Mouse (Mus musculus) lung, postnatal 25 days (tissue): Measurements from ENCODE around the gene Hacl1.

Source experiments
- DNase-seq: peaks from one replicate; pipeline ENCODE4 v3.0.0; 2022; ENCODE audit warnings: low spot score

Hacl1 gene

DNA sequence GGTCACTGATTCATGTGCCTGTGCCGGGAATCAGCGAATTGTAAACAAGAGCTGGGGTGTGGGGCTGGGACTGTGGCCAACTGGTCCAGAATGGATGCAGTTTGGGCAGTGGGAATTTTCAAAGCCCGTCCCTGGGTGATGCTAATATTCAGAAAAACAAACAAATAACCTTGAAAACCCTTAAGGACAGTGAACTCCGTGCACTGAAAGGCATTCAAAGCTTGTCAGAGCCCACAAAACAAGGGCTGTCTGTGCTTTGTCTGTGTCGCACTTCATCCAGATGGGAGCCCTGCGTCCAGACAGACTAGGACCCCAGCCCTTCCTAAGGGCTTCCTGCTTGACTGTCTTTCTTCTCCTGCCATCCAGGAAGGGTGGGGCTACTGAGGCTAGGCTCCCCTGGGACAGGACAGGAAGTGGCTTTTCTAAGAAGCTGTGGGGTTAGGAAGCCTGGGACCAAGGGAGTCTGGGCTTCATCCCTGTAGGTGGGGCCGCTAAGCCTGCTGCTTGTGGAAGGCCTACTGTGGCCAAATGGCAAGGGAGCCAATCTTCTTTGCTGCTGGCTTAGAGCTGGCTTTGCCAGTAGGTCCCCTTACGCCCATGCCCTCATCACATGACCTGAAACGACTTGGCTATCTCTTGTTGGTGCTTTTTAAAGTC lies 21.6 kb upstream of the Hacl1 start:
- peak; percentile 79 for DNase-seq

DNA sequence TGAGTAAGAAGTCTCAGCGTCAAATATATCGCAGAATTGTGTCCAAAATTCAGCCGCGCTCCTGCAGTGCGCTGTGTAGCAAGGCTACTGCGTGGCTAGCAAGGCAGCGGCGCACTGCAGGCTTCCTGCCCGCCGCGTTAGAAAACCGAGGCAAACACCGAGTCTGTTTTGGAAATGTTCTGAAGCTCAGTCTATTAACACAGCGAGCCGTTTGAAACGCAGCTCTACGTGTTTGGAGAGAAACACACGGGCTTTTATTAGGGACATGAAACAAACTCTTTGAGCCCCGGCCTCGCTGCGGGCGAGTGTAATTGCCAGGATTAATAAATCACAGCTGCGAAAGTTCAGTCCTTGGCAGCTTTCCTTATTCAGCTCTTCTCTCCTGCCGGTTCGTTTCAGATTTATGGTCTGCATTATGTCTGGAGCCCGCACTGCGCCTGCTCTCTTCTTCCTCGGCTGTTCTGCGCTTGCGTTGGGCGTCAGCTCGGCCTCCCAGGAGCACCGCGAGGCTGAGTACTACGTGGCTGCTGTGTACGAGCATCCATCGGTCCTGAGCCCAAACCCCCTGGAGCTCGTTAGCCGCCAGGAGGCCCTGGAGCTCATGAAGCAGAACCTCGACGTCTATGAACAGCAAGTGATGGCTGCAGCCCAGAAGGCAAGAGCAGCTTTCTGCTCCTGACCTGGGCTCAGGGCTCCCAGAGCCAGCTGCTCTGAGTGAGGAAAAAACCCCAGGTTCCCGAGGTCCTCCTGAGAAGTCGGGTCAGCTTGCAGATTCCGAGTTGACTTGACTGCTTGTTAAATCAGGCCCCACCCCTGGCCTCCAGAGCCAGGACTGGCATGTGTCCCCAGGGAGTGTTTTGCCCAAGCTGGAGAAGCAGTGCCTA lies 20.8 kb upstream of the Hacl1 start:
- DNase-seq: peak; percentile 86

DNA sequence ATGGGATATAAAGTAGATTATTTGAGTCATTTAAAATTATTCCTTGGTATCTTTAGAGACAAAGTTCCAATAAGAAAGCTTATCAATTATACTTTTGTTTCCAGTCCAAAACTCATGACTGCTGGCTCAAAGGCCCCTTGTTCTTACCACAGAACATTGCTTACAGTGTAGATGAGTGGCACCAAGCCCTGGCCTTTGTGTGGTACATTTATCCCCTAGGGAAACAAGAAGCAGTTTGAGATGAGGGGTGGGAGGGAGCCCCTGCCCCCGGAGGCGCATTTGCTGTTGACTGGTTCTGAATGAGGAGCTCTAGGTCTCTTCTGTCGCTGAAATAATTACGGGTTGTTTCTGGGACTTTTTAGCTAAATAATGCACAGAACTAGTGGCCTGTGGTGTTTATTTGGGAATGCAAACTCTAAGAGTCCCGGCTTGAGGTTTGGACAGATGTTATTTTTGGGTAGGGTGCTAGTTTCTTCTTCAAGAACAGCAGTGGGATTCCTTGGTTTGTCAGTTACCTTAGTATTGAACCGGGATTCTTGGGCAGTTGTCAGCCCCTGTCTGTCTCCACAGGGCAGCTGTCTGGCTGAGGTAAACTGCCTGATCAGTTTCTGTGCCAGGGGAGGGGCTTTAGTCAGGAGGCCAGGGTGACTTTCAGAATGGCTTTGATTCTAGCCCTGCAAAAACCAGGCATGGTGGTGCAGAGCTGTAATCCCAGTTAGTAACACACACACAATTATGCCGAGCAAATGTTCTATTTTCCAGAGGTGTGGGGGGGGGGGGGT lies 19.4 kb upstream of the Hacl1 start:
- no peak for DNase-seq

- DNase-seq: no peak
These were observed 18.6 kb upstream of the Hacl1 start for GRCm38 (mm10) chr14:31659501-31660181.

DNA sequence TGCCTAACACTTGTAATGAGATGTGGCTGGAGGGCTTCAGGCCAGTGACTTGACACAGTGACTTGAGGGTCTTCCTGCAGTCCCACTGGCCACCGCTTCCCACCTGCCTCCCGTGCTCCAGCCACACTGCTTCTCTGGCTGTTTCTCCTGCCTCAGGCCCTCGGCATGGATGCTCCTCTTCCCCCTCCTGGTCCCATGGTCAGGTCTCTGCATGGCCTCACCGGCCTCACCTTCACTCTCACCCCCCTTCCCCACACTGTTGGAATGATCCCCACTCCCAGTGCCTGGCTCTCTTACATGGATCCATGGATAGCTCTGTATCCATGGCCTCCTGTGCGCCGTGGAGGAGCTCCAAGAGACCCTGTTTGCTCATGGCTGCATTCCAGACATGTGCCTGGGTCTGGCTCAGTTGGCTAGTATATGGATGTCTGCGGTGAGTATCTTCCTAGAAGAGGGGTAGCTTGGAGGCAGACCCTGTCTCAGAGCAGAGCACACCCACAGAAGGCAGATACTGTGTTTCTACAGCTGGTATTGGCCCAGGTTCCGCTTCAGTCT lies 17.1 kb upstream of the Hacl1 start:
- DNase-seq: no peak

DNA sequence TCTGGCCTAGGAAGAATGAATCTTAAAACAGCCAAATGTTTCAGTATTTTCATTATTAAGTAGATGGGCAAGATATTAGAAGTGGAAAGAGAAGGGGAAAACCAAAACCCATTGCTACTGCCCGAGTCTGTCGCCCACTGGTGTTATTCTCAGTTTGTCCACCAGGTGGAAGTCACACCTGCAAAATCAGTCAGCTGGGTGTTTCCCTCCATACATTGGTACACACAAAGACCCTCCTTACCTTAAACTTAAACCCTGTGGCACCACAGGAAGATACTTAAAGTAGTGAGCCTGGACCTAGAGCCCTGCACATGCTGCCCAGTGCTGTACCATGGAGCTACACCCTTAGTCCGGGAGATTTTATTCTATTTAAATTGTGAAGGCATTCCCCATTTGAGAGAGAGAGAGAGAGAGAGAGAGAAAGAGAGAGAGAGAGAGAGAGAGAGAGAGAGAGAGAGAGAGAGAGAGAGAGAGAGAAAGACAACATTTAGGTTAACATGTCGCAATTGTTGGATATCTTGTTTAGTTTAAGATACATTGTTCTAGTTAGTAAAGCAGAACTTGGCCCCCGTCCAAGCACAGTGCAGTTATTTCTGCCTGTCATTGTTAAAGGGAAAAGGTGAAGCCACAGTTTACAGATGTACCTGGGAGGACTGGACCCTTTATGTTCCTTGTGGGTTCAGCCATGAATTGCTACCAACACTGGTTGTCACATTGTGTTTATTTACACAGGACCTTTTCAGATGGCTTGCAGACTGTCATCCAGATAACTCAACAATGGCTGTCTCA lies 16.0 kb upstream of the Hacl1 start:
- peak; percentile 73 for DNase-seq

- no peak for DNase-seq
These were observed 15.3 kb upstream of the Hacl1 start for GRCm38 (mm10) chr14:31656386-31656785.

- no peak for DNase-seq
These were observed 14.3 kb upstream of the Hacl1 start for GRCm38 (mm10) chr14:31655406-31655805.

GRCm38 (mm10) chr14:31654816-31655215 lies 13.7 kb upstream of the Hacl1 start:
- no peak for DNase-seq

GRCm38 (mm10) chr14:31653101-31653875 lies 12.2 kb upstream of the Hacl1 start:
- no peak for DNase-seq

GRCm38 (mm10) chr14:31652624-31653023 lies 11.5 kb upstream of the Hacl1 start:
- DNase-seq: no peak

- no peak for DNase-seq
These were observed 11.0 kb upstream of the Hacl1 start for GRCm38 (mm10) chr14:31652106-31652505.

DNA sequence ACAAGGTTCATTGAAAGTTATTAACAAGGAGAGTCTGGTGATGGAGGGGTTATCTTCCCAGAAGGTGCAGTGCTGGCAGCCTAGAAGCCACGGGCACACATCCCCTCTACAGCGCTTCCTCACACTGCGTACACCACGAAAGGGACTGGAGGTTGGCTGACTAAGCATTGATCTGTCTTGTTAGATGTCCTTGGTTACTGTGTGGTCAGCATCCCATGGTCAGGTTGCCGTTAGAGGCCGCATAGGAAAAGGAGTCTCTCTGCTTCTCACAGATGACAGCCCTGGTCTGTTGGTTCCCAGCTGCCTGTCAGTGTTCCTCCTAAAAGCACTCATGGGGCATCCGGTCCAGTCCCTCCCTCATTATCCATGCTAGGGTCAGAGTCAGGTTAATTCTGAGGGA lies 10.1 kb upstream of the Hacl1 start:
- DNase-seq: no peak

- DNase-seq: no peak
These were observed 9.3 kb upstream of the Hacl1 start for GRCm38 (mm10) chr14:31650347-31650746.

DNA sequence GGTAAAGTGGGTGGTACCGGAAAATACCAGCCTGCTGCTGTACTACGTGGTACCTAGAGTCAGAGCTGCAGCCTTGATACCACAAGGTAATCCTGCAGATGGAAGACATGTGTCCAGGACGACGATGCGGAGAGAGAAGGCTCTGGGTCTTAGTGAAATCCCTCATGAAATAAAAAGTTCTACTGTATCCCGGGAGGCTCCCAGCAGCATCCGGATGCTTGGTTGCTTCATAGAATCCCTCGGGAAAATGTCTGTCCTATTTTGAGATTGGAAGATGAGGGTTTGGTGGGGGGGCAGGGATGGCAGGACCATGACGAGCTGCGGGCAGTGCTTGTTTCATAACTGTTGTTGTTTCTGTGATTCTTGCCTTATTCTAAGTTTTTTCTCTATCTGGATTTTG lies 6.9 kb upstream of the Hacl1 start:
- DNase-seq: no peak

DNA sequence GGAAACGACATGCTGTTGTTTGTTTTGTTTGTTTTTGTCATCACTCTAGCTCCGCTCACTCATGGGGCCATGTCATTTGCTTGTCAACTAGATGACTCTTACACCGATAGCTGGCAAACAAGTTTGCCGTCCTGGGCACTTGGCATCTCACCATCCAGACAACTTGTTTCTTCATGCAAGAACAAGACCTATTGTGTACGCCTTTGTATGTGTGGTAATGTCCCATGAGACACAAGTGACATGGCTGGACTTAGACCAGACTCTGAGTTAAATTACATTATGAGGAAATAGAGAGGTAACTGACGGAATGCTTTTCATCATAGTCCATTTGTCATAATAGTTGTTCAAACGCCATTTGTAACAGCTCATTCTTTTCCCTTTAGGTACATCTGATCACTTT lies 4.8 kb upstream of the Hacl1 start:
- DNase-seq: no peak

- DNase-seq: no peak
These were observed 4.0 kb upstream of the Hacl1 start for GRCm38 (mm10) chr14:31644931-31645547.

DNA sequence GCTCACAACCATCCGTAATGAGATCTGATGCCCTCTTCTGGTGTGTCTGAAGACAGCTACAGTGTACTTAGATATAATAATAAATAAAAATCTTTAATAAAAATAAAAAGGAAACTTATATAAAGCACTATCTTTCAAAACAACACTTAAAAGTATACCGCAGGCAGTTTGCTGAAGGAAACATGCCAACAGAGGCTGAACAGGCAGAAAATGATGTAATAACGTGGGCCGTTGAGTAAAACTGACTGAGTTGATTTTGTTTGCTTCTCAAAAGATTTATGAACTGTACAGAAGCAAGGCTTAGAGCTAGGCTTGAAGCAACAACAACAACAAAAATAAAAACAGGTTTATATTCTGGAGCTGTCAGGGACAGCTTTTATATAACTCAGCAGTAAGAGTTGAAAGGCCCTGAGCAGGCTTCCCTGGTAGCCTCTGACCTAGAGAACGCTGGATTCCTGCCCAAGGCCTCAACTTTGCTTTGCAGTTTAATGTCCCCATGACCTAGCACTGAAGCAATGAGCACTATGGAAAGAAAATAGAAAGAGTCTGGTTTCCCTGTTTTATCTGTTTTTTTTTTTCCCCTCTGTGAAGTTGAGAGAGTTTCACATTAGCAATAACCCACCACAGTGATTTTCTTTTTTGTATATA lies 3.2 kb upstream of the Hacl1 start:
- DNase-seq: no peak

DNA sequence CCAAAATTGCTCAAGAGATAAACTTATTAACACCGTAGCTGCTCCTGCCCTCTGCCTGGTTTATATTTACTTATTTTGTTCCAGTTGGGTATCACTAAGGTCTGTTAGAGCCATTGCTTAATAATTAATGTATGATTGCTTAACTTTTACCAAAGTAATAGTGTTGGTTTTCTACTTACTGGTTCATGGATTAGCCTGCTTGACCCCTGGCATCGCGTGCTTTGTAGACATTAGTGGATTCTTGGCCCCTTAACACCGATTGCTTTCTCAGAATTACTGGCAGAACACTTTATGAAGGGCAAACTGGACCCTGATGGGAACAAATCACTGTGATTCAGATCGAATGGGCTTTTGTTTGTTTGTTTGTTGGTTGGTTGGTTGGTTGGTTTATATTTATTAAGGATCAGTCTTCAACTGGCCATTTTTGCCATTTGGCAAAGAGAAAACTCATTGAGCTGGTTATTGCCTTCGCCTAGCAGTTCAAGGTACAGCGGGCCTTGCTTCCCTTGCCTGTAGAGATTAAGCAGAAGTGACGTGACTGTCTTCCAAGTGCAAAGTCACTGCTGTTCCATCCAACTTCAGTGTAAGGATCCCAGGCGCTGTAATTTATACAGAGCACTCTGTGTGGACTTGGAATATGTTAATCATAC lies 545 bp upstream of the Hacl1 start:
- DNase-seq: no peak
